Mouse (Mus musculus) stomach, embryonic 15.5 days (tissue): ENCODE measurements at regions not wholly inside any gene's neighbourhood (a gene's known extent, or its start where the extent isn't known, plus 50 kb on each side); places are given as distances from the start of the nearest gene placed in this dataset.
A peak's percentile ranks its signal among the peaks of the same experiment; 100 is the strongest.
"Not testable (repeated sequence)": the region's sequence is repeated elsewhere in the genome, so short reads cannot be mapped to it uniquely, and the experiment has no call there.

Source experiments
- ATAC-seq: fragments of 200-750 bp; cut with Nextera tagmentation; 2 replicates; pipeline ENCODE4 v1.8.0; 2017; ENCODE audit warnings: low read depth, moderate number of reproducible peaks, moderate TSS enrichment; ENCODE audit not compliant: insufficient read depth, low FRiP score
- H3K27ac ChIP-seq: fragments of 300-500 bp; sonication (generic); 2 replicates; pipeline ENCODE4 v1.5.1; 2015; ENCODE audit warnings: mild to moderate bottlenecking, inconsistent platforms
- H3K27me3 ChIP-seq: fragments of 300-500 bp; sonication (generic); replicated peaks from 2 replicates; pipeline ENCODE4 v1.6.1; 2015; ENCODE audit warnings: inconsistent platforms
- H3K36me3 ChIP-seq: fragments of 300-500 bp; sonication (generic); 2 replicates; pipeline ENCODE4 v1.6.1; 2015; ENCODE audit warnings: inconsistent platforms
- H3K4me1 ChIP-seq: fragments of 300-500 bp; sonication (generic); 2 replicates; pipeline ENCODE4 v1.6.1; 2015; ENCODE audit warnings: inconsistent platforms
- H3K4me2 ChIP-seq: fragments of 300-500 bp; sonication (generic); 2 replicates; pipeline ENCODE4 v1.6.1; 2015; ENCODE audit warnings: mild to moderate bottlenecking, inconsistent platforms
- H3K4me3 ChIP-seq: fragments of 300-500 bp; sonication (generic); replicated peaks from 2 replicates; pipeline ENCODE4 v1.5.1; 2015; ENCODE audit warnings: inconsistent platforms
- H3K9ac ChIP-seq: fragments of 300-500 bp; sonication (generic); 2 replicates; pipeline ENCODE4 v1.6.1; 2015; ENCODE audit warnings: inconsistent platforms
- H3K9me3 ChIP-seq: fragments of 300-500 bp; sonication (generic); 2 replicates; pipeline ENCODE4 v1.6.1; 2016; ENCODE audit warnings: inconsistent platforms
- WGBS: fragments of 180-500 bp; shearing (Covaris S2); methylation state at CpG from one replicate; pipeline ENCODE4 v1.1.7; 2015; 5-methylcytosine and 5-hydroxymethylcytosine counted together

DNA sequence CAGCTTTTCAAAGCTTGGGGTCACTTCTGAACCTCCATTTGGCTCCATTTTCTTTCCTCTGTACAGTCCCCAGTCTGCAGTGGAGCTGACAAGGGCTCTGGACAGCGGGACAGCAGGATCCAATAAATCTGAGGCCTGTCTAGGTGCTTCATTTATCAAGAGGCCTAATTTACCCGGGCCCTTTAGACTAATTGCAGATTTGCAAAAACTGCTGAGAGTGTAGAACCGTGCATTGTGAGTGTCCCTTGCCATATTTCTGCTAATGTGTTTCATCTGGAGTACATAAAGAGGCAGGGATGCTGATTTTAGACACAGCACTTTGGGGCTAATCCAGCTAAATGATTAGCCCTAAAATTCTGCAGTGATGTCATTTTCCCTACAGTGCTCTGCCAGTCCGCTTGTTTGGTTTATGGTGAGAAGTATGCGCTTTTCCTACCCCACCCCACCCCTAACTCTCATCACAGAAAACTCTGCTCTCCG is 523.1 kb downstream of the Bnc2 start:
- Histone ChIP-seq H3K4me1 (0 out of 2 replicates have a peak, but pooled peaks cover 12% of the 10 kb centered on the region), H3K36me3 (no peaks in the 10 kb centered on the region), H3K27ac (0 out of 2 replicates have a peak overlapping the region, but pooled peaks have one; percentile 23), H3K27me3 (no peaks in the 10 kb centered on the region), H3K4me3 (no peak overlapping the region), H3K4me2 (no peak overlapping the region), H3K9me3 (no peaks in the 10 kb centered on the region), H3K9ac (no peak overlapping the region)
- ATAC-seq: peak; percentile 30; the same call in 1 of the 2 replicates
- WGBS: 22% methylated on average over 6 of the region's 6 CpGs

DNA sequence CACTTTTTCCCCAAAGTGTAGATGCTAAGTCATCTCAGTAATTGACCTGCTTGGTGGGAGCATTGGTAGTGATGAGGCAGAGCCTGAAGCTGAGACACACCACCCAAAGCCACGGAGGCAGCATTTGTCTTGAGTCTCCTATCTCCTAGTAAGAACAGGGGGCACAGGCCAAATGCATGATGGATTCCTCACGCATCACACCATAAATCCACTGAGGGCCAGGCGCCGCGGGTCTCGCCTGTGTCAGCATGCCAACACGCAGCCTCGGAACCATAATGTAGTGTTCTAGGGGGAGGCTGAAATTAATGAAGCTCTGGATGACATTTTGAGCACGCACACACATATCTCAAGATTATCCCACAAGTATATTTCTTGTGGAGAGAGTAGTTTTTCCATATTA is 521.5 kb downstream of the Bnc2 start:
- Histone ChIP-seq H3K27me3 (no peaks in the 10 kb centered on the region), H3K36me3 (no peaks in the 10 kb centered on the region), H3K9ac (no peak overlapping the region), H3K9me3 (no peaks in the 10 kb centered on the region), H3K27ac (no peak overlapping the region), H3K4me3 (no peak overlapping the region), H3K4me1 (0 out of 2 replicates have a peak, but pooled peaks cover 12% of the 10 kb centered on the region), H3K4me2 (no peak overlapping the region)
- no peak for ATAC-seq
- WGBS: 83% methylated on average over 9 of the region's 9 CpGs

DNA sequence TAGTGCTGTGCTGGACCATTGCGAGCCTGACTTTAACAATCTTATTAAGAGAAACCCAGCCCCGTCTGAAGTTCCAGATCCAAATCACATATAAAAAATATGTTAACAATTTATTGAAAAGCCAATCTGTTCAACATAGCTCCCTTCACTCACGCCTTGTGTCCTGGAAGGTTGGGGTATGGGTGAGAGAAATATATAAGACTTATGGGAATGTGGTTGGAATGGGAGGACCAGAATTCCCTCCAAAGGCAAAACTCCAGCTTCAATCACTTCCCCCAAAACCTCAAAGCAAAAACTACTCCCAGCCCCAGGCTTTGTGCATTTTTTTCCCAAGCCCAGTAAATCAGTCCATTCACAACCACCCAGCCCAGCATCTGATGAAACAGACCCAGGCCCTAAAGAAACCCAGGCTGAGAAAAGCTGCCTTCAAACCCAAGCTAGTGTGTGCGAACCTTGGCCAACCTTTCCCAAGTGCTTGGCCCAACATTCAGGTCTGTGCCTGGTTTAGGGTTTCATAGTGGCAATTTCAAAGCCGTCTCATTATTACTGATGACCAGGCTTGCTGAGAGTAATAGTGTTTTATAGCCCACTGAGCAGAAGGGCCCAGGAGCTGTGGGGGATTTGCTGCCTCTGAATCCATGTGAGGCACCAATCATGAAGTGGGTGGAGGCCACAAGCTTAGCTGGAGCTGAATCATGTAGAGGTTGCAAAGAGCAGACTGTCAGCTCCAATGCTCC is 517.0 kb downstream of the Bnc2 start:
- H3K4me2 ChIP-seq: no peak overlapping the region
- H3K9me3 ChIP-seq: no peaks in the 10 kb centered on the region
- H3K27me3 ChIP-seq: no peaks in the 10 kb centered on the region
- no peak overlapping the region for H3K4me3 ChIP-seq
- no peak for ATAC-seq
- no peak overlapping the region for H3K9ac ChIP-seq
- 90% methylated on average over 5 of the region's 5 CpGs for WGBS
- no peak overlapping the region for H3K27ac ChIP-seq
- H3K36me3 ChIP-seq: no peaks in the 10 kb centered on the region
- H3K4me1 ChIP-seq: no peaks in the 10 kb centered on the region

DNA sequence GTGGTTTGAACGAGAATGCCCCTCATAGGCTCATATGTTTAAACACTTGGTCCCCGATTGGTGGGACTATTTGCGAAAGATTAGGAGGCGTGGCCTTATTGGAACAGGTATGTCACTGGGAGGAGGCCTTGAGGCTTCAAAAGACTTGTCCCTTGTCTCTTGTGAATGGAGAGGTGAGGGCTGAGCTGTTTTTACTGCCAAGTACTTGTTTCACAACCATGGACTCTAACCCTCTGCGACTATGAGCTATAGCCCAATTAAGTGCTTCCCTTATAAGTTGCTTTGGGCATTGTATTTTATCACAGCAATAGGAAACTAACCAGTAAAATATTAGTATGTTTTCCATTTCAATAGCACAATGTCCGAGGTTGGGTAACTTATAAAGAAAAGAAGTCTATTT is 511.7 kb downstream of the Bnc2 start:
- no peak overlapping the region for H3K9ac ChIP-seq
- ATAC-seq: no peak
- H3K4me1 ChIP-seq: no peaks in the 10 kb centered on the region
- no peaks in the 10 kb centered on the region for H3K36me3 ChIP-seq
- H3K4me3 ChIP-seq: no peak overlapping the region
- H3K4me2 ChIP-seq: no peak overlapping the region
- H3K27ac ChIP-seq: no peak overlapping the region
- H3K9me3 ChIP-seq: no peaks in the 10 kb centered on the region
- H3K27me3 ChIP-seq: no peaks in the 10 kb centered on the region
- 90% methylated on average over 6 of the region's 6 CpGs for WGBS

- H3K27ac ChIP-seq: no peak overlapping the region
- WGBS: 82% methylated on average over 3 of the region's 3 CpGs
- no peak overlapping the region for H3K4me2 ChIP-seq
- no peak overlapping the region for H3K4me3 ChIP-seq
- H3K27me3 ChIP-seq: no peaks in the 10 kb centered on the region
- H3K9me3 ChIP-seq: no peaks in the 10 kb centered on the region
- no peaks in the 10 kb centered on the region for H3K36me3 ChIP-seq
- no peak overlapping the region for H3K9ac ChIP-seq
- ATAC-seq: no peak
- H3K4me1 ChIP-seq: no peaks in the 10 kb centered on the region
Measured at GRCm38 (mm10) chr4:84165256-84165655, 509.8 kb downstream of the Bnc2 start.

DNA sequence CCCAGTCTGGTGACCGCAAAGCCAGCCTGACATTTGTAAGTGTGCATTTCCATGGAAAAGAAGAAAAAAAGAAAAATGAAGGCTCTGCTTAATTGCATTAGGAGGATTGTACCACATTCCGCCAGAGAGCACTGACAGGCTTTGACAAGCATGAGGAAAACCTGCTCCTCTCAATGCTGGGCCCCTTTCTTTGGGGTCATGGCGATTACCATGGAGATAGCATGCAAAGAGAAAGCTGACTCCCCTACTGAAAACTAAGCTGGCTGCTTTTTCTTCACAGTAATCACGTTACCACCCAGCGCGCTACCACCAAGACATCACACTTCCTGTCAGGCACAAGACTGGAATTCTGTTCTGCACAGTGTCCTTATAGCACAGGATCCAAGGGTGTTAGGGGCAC is 502.2 kb downstream of the Bnc2 start:
- Histone ChIP-seq H3K4me3 (no peak overlapping the region), H3K27ac (peak overlapping the region; percentile 21; the same call in 1 of the 2 replicates), H3K36me3 (no peaks in the 10 kb centered on the region), H3K4me1 (0 out of 2 replicates have a peak, but pooled peaks cover 6% of the 10 kb centered on the region), H3K9me3 (no peaks in the 10 kb centered on the region), H3K27me3 (no peaks in the 10 kb centered on the region), H3K9ac (no peak overlapping the region), H3K4me2 (no peak overlapping the region)
- no peak for ATAC-seq
- 34% methylated on average over 6 of the region's 6 CpGs for WGBS

DNA sequence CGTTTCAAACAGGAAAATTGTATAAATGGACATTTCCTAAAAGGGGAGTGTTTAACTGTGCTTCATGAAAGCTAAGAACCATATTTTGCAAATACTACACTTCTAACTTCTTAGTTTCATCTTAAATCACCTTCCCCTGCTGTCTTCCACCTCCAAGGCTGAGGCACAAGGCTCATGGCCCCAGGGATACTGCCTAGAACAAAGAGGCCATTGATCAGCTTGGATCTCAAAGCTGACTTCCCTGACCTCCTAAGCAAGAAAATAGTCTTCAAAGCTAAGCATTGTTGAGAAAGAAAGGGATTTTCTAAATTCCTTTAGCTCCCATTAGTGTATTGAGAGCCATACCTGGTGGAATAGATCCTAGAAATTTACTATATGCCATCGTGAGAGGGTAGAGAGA is 501.6 kb downstream of the Bnc2 start:
- no peak overlapping the region for H3K4me3 ChIP-seq
- 71% methylated on average over 2 of the region's 2 CpGs for WGBS
- no peak overlapping the region for H3K9ac ChIP-seq
- no peaks in the 10 kb centered on the region for H3K36me3 ChIP-seq
- H3K27ac ChIP-seq: no peak overlapping the region
- 0 out of 2 replicates have a peak, but pooled peaks cover 6% of the 10 kb centered on the region for H3K4me1 ChIP-seq
- no peak for ATAC-seq
- H3K27me3 ChIP-seq: no peaks in the 10 kb centered on the region
- no peak overlapping the region for H3K4me2 ChIP-seq
- H3K9me3 ChIP-seq: no peaks in the 10 kb centered on the region

DNA sequence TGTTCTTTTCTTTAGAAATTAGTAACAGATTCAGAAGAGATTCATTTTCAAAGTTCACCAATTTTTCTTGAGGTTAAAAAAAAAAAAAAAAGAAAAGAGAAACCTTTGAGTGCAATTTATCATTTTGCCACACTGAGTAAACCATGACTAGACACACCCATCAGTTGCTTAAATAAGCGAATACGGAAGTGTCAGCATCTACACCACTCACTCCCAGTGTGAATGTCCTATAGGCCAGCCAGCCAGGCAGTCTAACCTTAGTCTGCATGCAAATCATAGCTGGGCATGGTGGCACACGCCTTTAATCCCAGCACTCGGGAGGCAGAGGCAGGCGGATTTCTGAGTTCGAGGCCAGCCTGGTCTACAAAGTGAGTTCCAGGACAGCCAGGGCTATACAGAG is 498.6 kb downstream of the Bnc2 start:
- WGBS: 86% methylated on average over 6 of the region's 6 CpGs
- H3K4me1 ChIP-seq, H3K27me3 ChIP-seq, H3K4me3 ChIP-seq, ATAC-seq, H3K27ac ChIP-seq, H3K36me3 ChIP-seq, H3K9ac ChIP-seq, H3K9me3 ChIP-seq, H3K4me2 ChIP-seq: not testable (repeated sequence)

GRCm38 (mm10) chr4:84177827-84178226 is 497.2 kb downstream of the Bnc2 start:
- Histone ChIP-seq H3K4me1 (0 out of 2 replicates have a peak, but pooled peaks cover 3% of the 10 kb centered on the region), H3K36me3 (no peaks in the 10 kb centered on the region), H3K9me3 (no peaks in the 10 kb centered on the region), H3K9ac (no peak overlapping the region), H3K4me2 (no peak overlapping the region), H3K27ac (no peak overlapping the region), H3K27me3 (no peaks in the 10 kb centered on the region), H3K4me3 (no peak overlapping the region)
- 73% methylated on average over 3 of the region's 3 CpGs for WGBS
- ATAC-seq: no peak

GRCm38 (mm10) chr4:84184436-84184835 is 490.6 kb downstream of the Bnc2 start:
- Histone ChIP-seq H3K9ac (no peak overlapping the region), H3K27me3 (no peaks in the 10 kb centered on the region), H3K27ac (0 out of 2 replicates have a peak overlapping the region, but pooled peaks have one; percentile 12), H3K4me3 (no peak overlapping the region), H3K36me3 (no peaks in the 10 kb centered on the region), H3K4me2 (no peak overlapping the region), H3K4me1 (0 out of 2 replicates have a peak, but pooled peaks cover 5% of the 10 kb centered on the region), H3K9me3 (no peaks in the 10 kb centered on the region)
- 81% methylated on average over 4 of the region's 4 CpGs for WGBS
- ATAC-seq: no peak

- Histone ChIP-seq H3K4me3 (no peak overlapping the region), H3K27ac (peak overlapping the region; percentile 31; the same call in 1 of the 2 replicates), H3K9me3 (no peaks in the 10 kb centered on the region), H3K4me2 (no peak overlapping the region), H3K36me3 (no peaks in the 10 kb centered on the region), H3K9ac (no peak overlapping the region), H3K4me1 (0 out of 2 replicates have a peak, but pooled peaks cover 5% of the 10 kb centered on the region), H3K27me3 (no peaks in the 10 kb centered on the region)
- WGBS: 55% methylated on average over 6 of the region's 6 CpGs
- ATAC-seq: peak; percentile 90
Measured at GRCm38 (mm10) chr4:84184844-84185243, 490.2 kb downstream of the Bnc2 start.

GRCm38 (mm10) chr4:84189315-84189714 is 485.8 kb downstream of the Bnc2 start:
- no peaks in the 10 kb centered on the region for H3K27me3 ChIP-seq
- H3K36me3 ChIP-seq: no peaks in the 10 kb centered on the region
- no peak overlapping the region for H3K27ac ChIP-seq
- 53% methylated on average over 12 of the region's 12 CpGs for WGBS
- no peak overlapping the region for H3K9ac ChIP-seq
- no peaks in the 10 kb centered on the region for H3K9me3 ChIP-seq
- no peak overlapping the region for H3K4me3 ChIP-seq
- no peak for ATAC-seq
- H3K4me1 ChIP-seq: 0 out of 2 replicates have a peak, but pooled peaks cover 3% of the 10 kb centered on the region
- no peak overlapping the region for H3K4me2 ChIP-seq
